Mouse (Mus musculus): ENCODE measurements around the gene Hoga1. TPM values are rescaled to one million over a fixed set of nuclear protein-coding genes. Genes with fewer than 3 reads are reported as not detected.
A peak's percentile ranks its signal among the peaks of the same experiment; 100 is the strongest.

Hoga1 gene
- polyA plus RNA-seq, 2 experiments from 2014 or later: not detected

GRCm38 (mm10) chr19:42022542-42022848, 22.9 kb upstream of the Hoga1 start:
- ATAC-seq: no peak

DNA sequence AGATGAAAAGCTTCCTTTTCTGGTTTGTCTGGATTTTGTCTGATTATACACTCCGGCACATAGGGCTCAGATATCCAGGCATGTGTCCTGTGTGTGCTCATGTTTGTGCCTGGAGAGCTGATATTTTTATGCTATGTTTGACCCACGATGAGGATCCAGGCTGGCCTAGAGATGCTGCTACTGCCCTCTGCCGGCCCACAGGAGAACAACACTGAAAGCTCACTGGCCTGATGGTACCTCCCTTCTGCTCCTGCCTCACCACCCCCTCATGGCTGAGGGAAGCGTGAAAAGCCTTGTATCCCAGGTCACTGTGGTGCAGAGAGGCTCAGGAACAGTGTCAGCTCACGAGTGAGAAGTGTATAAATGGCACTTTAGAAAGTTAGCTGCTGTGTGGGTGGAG, 19.3 kb upstream of the Hoga1 start:
- peak; percentile 69 for ATAC-seq

DNA sequence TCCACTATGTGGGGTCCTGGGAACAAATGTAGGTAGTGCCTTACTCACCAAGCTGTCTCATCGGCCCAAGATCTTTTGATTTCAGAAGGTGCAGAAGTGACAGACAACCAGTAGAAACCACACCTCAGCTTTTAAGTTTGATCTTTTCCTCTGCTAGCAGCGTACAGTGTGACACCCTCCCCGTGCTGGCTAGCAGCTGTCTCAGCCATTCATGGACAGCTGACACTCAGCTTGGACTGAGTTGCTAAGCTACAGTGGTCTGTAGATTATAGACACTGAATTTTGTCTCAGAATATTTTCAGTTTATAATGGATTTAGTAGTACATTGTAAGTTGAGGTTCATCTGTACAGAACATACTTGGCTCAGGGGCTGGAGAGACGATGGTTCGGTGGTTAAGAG, 14.3 kb upstream of the Hoga1 start:
- no peak for ATAC-seq

DNA sequence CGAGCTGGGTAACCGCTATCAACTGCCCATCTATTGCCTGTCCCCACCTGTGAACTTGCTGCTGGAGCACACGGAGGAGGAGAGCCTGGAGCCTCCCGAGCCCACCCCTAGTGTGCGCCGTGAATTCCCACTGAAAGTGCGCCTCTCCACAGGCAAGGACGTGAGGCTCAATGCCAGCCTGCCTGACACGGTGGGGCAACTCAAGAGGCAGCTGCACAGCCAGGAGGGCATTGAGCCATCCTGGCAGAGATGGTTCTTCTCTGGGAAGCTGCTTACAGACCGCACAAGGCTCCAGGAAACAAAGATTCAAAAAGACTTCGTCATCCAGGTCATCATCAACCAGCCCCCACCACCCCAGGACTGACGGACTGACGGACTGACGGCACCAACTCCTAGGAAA, 11.8 kb upstream of the Hoga1 start:
- no peak for ATAC-seq

- no peak for ATAC-seq
These were observed 11.1 kb upstream of the Hoga1 start for GRCm38 (mm10) chr19:42034146-42034775.

GRCm38 (mm10) chr19:42034881-42035455, 10.4 kb upstream of the Hoga1 start:
- ATAC-seq: no peak

DNA sequence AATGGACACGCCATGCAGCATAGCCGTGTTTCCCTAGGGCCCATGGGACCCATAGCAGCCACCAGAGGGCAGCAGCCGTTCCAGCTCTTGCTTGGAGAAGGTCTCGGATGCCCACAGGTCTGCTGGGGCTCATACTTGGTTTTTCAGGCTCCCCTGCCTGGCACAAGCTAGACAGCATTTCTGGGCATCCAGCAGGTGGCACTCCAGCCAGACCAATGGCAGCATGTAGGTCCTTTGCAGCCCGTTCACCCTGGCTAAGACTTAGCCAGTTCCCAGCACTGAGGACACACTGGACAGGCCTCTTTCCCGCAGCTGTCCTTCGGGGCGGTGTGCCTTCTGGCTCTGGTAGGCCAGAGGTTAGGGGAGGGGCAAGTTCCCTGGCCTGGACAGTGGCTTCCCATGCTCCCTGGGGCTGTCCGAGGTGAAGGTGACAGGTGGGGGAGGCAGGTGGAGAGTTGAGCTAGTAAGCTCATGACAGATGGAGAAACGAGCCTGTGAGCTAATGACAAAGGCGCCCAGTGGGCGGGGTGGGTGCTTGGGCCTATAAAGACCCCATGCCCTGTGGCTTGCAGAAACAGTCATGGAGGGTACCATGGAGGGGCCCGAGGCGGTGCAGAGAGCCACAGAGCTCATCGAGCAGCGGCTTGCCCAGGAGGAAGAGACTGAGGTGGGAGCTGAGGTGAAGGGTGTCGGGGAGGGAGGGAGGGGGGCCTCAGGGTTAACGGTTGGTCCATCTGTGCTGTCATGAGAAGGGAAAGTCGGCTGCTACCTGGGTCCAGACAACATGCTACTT, 9.8 kb upstream of the Hoga1 start, which contains the start of gene Ankrd2:
Gene Ankrd2, plus strand, starts transcription at position 545 of the 793 bp plus-strand sequence.
- ATAC-seq: peak; percentile 71

GRCm38 (mm10) chr19:42036357-42036756, 9.1 kb upstream of the Hoga1 start:
- ATAC-seq: no peak

DNA sequence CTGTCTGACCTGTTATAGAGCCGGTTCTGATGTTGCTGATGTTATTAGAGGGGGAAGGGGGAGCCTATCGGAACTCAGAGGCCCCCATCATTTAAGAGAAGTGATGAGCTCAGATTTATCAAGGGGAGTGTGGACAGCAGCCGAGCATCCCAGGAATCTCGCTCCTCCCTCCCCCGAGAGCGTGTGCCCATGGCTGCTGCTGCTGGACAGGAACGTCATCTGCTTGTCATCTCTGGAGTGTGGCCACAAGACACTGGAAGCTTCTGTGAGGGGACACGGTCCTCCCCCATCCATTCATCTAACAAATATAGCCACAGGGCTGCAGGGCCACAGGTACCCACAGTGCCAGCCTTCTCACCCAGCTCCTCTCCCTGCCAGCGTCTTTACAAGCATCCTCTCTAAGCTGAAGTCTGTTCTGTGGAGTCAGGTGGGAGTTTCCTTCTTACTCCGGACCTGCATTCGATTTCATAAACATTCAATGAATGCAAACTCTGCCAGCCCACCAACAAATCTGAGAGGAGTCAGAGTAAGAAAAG, 8.2 kb upstream of the Hoga1 start:
- ATAC-seq: no peak

GRCm38 (mm10) chr19:42038310-42038709, 7.1 kb upstream of the Hoga1 start:
- no peak for ATAC-seq

DNA sequence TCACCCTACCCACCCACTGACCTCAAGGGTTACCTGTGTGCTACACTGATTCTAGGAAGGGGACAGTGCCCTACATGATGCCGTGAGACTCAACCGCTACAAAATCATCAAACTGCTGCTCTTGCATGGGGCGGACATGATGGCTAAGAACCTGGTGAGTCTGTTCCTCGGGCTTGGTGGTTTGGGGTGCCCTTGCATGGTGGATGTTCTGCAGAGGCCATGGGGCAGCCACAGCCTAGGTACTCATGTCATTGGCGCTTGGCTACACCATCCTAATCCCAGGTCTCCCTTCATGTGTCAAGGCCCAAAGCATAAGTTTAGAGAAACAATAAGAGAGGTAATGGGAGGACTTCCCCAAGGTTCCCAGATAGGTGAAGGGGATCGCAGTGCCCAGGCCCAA, 1.4 kb upstream of the Hoga1 start:
- ATAC-seq: no peak

- ATAC-seq: no peak
These were observed 4.8 kb downstream of the Hoga1 start for GRCm38 (mm10) chr19:42050251-42050650.

- ATAC-seq: no peak
These were observed 5.9 kb downstream of the Hoga1 start for GRCm38 (mm10) chr19:42051351-42051750.

GRCm38 (mm10) chr19:42051948-42052347, 6.5 kb downstream of the Hoga1 start, which contains the start of gene 4933411K16Rik:
TSS of gene 4933411K16Rik (plus strand) at chr19:42052248.
- no peak for ATAC-seq

GRCm38 (mm10) chr19:42054255-42054654, 8.8 kb downstream of the Hoga1 start:
- ATAC-seq: no peak

- no peak for ATAC-seq
These were observed 10.5 kb downstream of the Hoga1 start for GRCm38 (mm10) chr19:42055881-42056280.

DNA sequence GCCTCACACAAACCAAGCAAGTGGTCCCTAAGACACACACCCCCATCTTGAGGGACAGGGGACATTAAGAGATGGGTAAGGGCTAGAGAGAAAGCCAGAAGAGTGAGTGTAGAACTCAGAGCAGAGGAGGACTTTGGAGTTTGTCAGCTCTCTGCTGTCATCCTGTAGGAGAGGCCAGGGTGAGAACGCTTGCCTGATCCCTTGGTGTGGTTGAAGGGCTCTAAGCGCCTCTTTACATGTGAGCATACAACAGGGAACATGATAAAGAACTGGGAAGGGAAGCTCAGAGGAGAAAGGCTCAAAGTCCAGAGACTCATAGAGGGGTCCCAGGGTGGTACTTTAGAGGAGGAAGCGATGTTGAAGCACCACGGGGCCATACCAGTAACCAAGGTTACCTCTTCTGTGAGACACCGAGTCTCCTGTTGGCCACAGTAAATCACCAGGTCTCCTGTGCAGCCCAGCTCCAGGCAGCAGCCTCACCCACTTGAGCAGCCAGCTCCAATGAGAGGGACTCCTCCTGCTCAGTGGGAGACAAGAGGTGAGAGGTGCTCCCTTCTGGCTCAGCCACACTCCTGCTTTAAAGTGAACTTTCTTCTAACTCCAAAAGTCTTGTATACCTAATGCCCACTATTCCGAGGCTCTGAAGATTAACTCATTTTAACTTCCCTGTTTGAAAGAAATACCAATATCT, 11.5 kb downstream of the Hoga1 start:
- ATAC-seq: no peak

- no peak for ATAC-seq
These were observed 13.0 kb downstream of the Hoga1 start for GRCm38 (mm10) chr19:42058426-42058825.

- no peak for ATAC-seq
These were observed 16.0 kb downstream of the Hoga1 start for GRCm38 (mm10) chr19:42061443-42061842.

GRCm38 (mm10) chr19:42068441-42069240, 23.2 kb downstream of the Hoga1 start:
- ATAC-seq: no peak

DNA sequence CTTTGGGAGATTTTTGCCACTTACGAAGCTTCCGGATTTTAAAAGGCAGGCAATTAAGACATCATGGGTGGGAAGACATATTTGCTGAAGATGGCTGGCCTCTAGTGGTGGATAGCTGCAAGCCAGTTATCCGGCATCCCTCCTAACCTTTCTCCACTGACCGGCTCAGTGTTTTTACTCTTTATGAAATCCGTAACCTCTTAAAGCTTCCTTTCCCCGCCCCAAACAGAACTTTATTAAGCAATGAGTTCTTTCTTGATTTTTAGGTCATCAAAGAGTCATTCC, 23.8 kb downstream of the Hoga1 start:
- no peak for ATAC-seq

- ATAC-seq: no peak
These were observed 25.8 kb downstream of the Hoga1 start for GRCm38 (mm10) chr19:42071221-42071620.
